Mouse (Mus musculus) adipocyte (in vitro differentiated cells): ENCODE results near the gene Rab12.

Experiments
- DNase-seq: peaks from one replicate; pipeline ENCODE4 v3.0.0-alpha.2; 2016; ENCODE audit warnings: low spot score

Rab12 gene

DNA sequence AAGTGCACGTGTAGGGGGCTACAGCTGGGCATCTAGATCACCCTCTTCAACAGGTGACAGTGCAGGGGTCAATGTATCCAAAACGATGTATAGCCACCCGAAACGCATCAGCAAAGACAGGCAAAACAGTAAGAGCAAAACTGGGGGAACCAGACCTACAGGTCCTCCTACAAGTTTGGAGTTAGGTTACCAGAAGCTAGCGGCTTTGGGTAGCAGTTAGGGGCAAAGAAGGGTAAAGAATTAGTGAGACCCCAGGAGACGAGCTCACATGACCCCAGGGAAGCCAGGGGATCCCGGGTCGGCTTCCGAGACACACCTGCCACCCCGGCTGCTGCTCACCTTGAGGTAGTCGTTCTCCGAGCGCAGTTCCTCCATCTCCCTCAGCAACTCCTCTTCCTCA lies 71.6 kb downstream of the Rab12 start:
- DNase-seq: no peak

DNA sequence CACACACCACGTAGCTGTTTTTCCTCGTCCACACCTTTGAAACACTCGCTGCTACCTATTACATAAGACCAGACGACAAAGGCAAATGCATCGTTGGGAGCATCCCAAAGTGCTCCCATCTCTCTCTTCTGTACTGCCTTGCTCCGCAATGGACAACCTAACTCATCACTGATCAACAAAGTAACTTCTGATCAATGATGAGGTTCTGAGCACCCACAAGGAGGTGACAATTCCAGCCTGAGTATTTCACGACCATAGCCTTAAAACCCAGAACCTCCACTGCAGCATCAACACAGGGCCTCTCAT lies 72.6 kb downstream of the Rab12 start:
- DNase-seq: no peak

GRCm38 (mm10) chr17:66446196-66447006 lies 73.1 kb downstream of the Rab12 start:
- DNase-seq: no peak
